Mouse (Mus musculus) heart, postnatal 25 days (tissue): ENCODE results near the gene Mapk1ip1. TPM values are rescaled to one million over a fixed set of nuclear protein-coding genes. Genes with fewer than 3 reads are reported as not detected.

Source experiments
- DNase-seq: peaks from one replicate; pipeline ENCODE4 v3.0.0; 2022; ENCODE audit warnings: low spot score
- intact Hi-C: fragments of 180-260 bp; cut with DNase I; formaldehyde crosslinking; loops from one replicate; pipeline ENCODE4 v1.15.1; 2025
- total RNA-seq, 2 experiments: library from RNA; stranded (reverse); gene quantifications; 2 replicates each; pipeline ENCODE4 v1.2.3; 2021

The Mapk1ip1 gene
- 10 to 100 TPM; 14.8 to 17.5 TPM for total RNA-seq

GRCm38 (mm10) chr7:138845544-138846391, at the start of gene Mapk1ip1, which contains the start of gene Ppp2r2d:
Gene Mapk1ip1 (minus strand): TSS chr7:138846273.
Gene Ppp2r2d (plus strand): TSS chr7:138846079.
- intact Hi-C loops = loop anchor here (5.0 to 10.0 kb wide), 2 partner anchors 62 to 369 kb away; partner anchors contain the start of genes Bnip3, Lrrc27 and Stk32c
- DNase-seq = peak; percentile 93

GRCm38 (mm10) chr7:138885365-138886289, 39.6 kb upstream of the Mapk1ip1 start:
- DNase-seq = no peak
- intact Hi-C loops = no loop called here

GRCm38 (mm10) chr7:138883724-138884123, 37.7 kb upstream of the Mapk1ip1 start:
- intact Hi-C loops = no loop called here
- no peak for DNase-seq

- no peak for DNase-seq
Observed at GRCm38 (mm10) chr7:138875031-138875430, 29.0 kb upstream of the Mapk1ip1 start.

GRCm38 (mm10) chr7:138872956-138873355, 26.9 kb upstream of the Mapk1ip1 start:
- intact Hi-C loops = no loop called here
- DNase-seq = no peak

More at GRCm38 (mm10) chr7:138875031-138875430, 29.0 kb upstream of the Mapk1ip1 start:
- intact Hi-C loops = no loop called here

GRCm38 (mm10) chr7:138868316-138868715, 22.2 kb upstream of the Mapk1ip1 start:
- intact Hi-C loops = no loop called here
- DNase-seq = no peak

- DNase-seq = no peak
- intact Hi-C loops = no loop called here
Observed at GRCm38 (mm10) chr7:138867286-138867685, 21.2 kb upstream of the Mapk1ip1 start.

- intact Hi-C loops = no loop called here
- DNase-seq = no peak
Observed at GRCm38 (mm10) chr7:138864776-138865175, 18.7 kb upstream of the Mapk1ip1 start.

- no peak for DNase-seq
- intact Hi-C loops = no loop called here
Observed at GRCm38 (mm10) chr7:138863950-138864572, 18.0 kb upstream of the Mapk1ip1 start.

GRCm38 (mm10) chr7:138856670-138857069, 10.6 kb upstream of the Mapk1ip1 start:
- intact Hi-C loops = no loop called here
- no peak for DNase-seq

GRCm38 (mm10) chr7:138854201-138854600, 8.1 kb upstream of the Mapk1ip1 start:
- intact Hi-C loops = no loop called here
- no peak for DNase-seq

- intact Hi-C loops = no loop called here
- DNase-seq = no peak
Observed at GRCm38 (mm10) chr7:138853417-138854031, 7.5 kb upstream of the Mapk1ip1 start.

GRCm38 (mm10) chr7:138850083-138850482, 4.0 kb upstream of the Mapk1ip1 start:
- intact Hi-C loops = no loop called here
- DNase-seq = no peak

- intact Hi-C loops = loop anchor here (5.0 to 10.0 kb wide), 2 partner anchors 59 to 367 kb away; partner anchors contain the start of genes Bnip3, Lrrc27 and Stk32c
- no peak for DNase-seq
Observed at GRCm38 (mm10) chr7:138848028-138848920, 2.2 kb upstream of the Mapk1ip1 start.

- no peak for DNase-seq
- intact Hi-C loops = loop anchor here (5.0 to 10.0 kb wide), 2 partner anchors 60 to 367 kb away; partner anchors contain the start of genes Bnip3, Lrrc27 and Stk32c
Observed at GRCm38 (mm10) chr7:138847316-138848027, 1.4 kb upstream of the Mapk1ip1 start.

- intact Hi-C loops = loop anchor here (5.0 to 10.0 kb wide), 2 partner anchors 61 to 368 kb away; partner anchors contain the start of genes Bnip3, Lrrc27 and Stk32c
- no peak for DNase-seq
Observed at GRCm38 (mm10) chr7:138846502-138846991, 474 bp upstream of the Mapk1ip1 start.

GRCm38 (mm10) chr7:138845111-138845510, 962 bp downstream of the Mapk1ip1 start:
- intact Hi-C loops = loop anchor here (5.0 to 10.0 kb wide), 2 partner anchors 62 to 370 kb away; partner anchors contain the start of genes Bnip3, Lrrc27 and Stk32c
- DNase-seq = no peak
